10 mouse cellular contexts compared by ENCODE assay signal in the genomic region with DNA sequence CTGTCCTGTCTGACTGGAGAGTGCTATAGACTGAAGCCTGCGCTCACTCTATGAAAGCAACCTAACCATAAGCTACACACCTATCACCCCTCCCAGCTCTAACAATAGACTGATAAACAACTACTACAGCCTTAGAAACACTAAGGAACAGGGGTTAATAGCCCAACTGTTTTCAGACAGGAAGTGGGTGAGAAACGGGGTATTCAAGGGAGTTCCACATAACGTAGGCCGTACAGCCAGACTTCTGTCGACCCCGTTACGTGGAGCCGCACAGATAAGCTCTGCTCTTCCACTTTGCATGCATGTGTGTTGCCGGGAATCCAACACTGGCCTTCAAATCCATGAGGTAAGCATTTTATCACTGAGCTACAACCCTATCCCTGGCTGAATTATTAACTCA. TPM values are rescaled to one million over a fixed set of nuclear protein-coding genes. Genes with fewer than 3 reads are reported as not detected.
DNase-seq lines count a peak whose midpoint lies in the region; ATAC-seq and TF ChIP-seq lines count a peak whose summit lies in the region.
"Had no signal": no experiment of that assay in that cellular context is flagged by ENCODE, and none has a peak within 500 bp of the region (broad histone marks: within the 10 kb centered on the region; RNA-seq: fewer than 3 reads in every experiment).

No protein-coding gene starts in this region.

- no peak for TF ChIP-seq RAD21 in CH12.LX (IDR thresholded peaks at IDR 0.05; ENCODE audit: low read depth, low read length)

- no peak for ATAC-seq in liver, embryonic 12.5 days
- ATAC-seq in liver, postnatal 0 days: no peak
- ATAC-seq in activated CD4-positive, CD25-positive, alpha-beta regulatory T cell, adult 4 months: peak; percentile 43
- no peak for ATAC-seq in liver, embryonic 13.5 days (ENCODE audit: low read depth)

- no peaks in the 10 kb centered on the region for H3K9me3 ChIP-seq in liver, embryonic 12.5 days (replicated peaks)
- H3K9me3 ChIP-seq in liver, postnatal 0 days (ENCODE audit: low read length): no peaks in the 10 kb centered on the region
- no peaks in the 10 kb centered on the region for H3K9me3 ChIP-seq in CH12.LX (replicated peaks; ENCODE audit: low read length)
- H3K9me3 ChIP-seq in liver, embryonic 13.5 days (replicated peaks): no peaks in the 10 kb centered on the region
- H3K9me3 ChIP-seq: neural tube, embryonic 12.5 days had no signal

- in situ Hi-C loops in CH12.LX (cut with MboI; ENCODE audit: low pct_ligation_motif_present, low pct_unique_long_range_greater_than_20kb, low sequenced_read_pairs): no loop called here

- no peak overlapping the region for H3K4me3 ChIP-seq in liver, embryonic 12.5 days
- no peak overlapping the region for H3K4me3 ChIP-seq in liver, postnatal 0 days (ENCODE audit: low read depth, low read length)
- no peak overlapping the region for H3K4me3 ChIP-seq in CH12.LX (replicated peaks in 1 of 3; ENCODE audit: low read depth in 2 of 3, low read length in 2 of 3, poor library complexity in 1 of 3)
- no peak overlapping the region for H3K4me3 ChIP-seq in liver, embryonic 13.5 days (replicated peaks)
- H3K4me3 ChIP-seq: neural tube, embryonic 12.5 days had no signal

- WGBS in liver, embryonic 12.5 days (ENCODE audit: insufficient replicate concordance): 30% methylated on average over 9 of the region's 9 CpGs
- 38% methylated on average over 9 of the region's 9 CpGs for WGBS in liver, postnatal 0 days (ENCODE audit: insufficient replicate concordance)
- WGBS in liver, embryonic 13.5 days (ENCODE audit: insufficient replicate concordance): 28% methylated on average over 9 of the region's 9 CpGs

- peaks cover 51% of the 10 kb centered on the region for H3K79me2 ChIP-seq in CH12.LX (replicated peaks; ENCODE audit: control insufficient read depth, extremely low read depth, insufficient read depth, poor library complexity, severe bottlenecking)

- H3K9ac ChIP-seq in liver, embryonic 12.5 days: peak overlapping the region; percentile 32
- no peak overlapping the region for H3K9ac ChIP-seq in liver, postnatal 0 days (replicated peaks)
- 0 out of 2 replicates have a peak overlapping the region, but pooled peaks have one; percentile 12 for H3K9ac ChIP-seq in CH12.LX (ENCODE audit: insufficient read depth, low read depth)
- H3K9ac ChIP-seq in liver, embryonic 13.5 days: 0 out of 2 replicates have a peak overlapping the region, but pooled peaks have one; percentile 30
- H3K9ac ChIP-seq: neural tube, embryonic 12.5 days had no signal

- no peak overlapping the region for H3K4me2 ChIP-seq in liver, embryonic 12.5 days
- H3K4me2 ChIP-seq in liver, postnatal 0 days (ENCODE audit: low read depth, low read length): no peak overlapping the region
- peak overlapping the region; percentile 18 for H3K4me2 ChIP-seq in CH12.LX (ENCODE audit: insufficient read depth, low read depth, poor library complexity, severe bottlenecking)
- H3K4me2 ChIP-seq in liver, embryonic 13.5 days: peak overlapping the region; percentile 17; the same call in 1 of the 2 replicates
- H3K4me2 ChIP-seq: neural tube, embryonic 12.5 days had no signal

- dilution Hi-C loops in CH12.LX (cut with MboI; ENCODE audit: extremely low pct_ligation_motif_present, extremely low pct_unique_long_range_greater_than_20kb, low sequenced_read_pairs): no loop called here

- H3K27me3 ChIP-seq in liver, embryonic 12.5 days (replicated peaks): no peaks in the 10 kb centered on the region
- no peaks in the 10 kb centered on the region for H3K27me3 ChIP-seq in liver, postnatal 0 days (ENCODE audit: insufficient read depth, low read length)
- H3K27me3 ChIP-seq in CH12.LX (replicated peaks): no peaks in the 10 kb centered on the region
- H3K27me3 ChIP-seq in liver, embryonic 13.5 days: no peaks in the 10 kb centered on the region
- H3K27me3 ChIP-seq: neural tube, embryonic 12.5 days had no signal

- no peak for TF ChIP-seq POLR2A in CH12.LX (IDR thresholded peaks at IDR 0.05; ENCODE audit: low read depth, low read length)

- DNase-seq in liver, postnatal 0 days: no peak
- no peak for DNase-seq in CH12.LX (ENCODE audit: extremely low read depth)
- DNase-seq in liver, embryonic 13.5 days: no peak
- no peak for DNase-seq in adrenal gland, adult (ENCODE audit: inconsistent age in 2 of 2, low spot score in 1 of 2)
- DNase-seq in Muller cell, postnatal 12 days (ENCODE audit: inconsistent ontology term): no peak
- DNase-seq: kidney, postnatal 36 days; lung, postnatal 4 days had no signal

- no peak for TF ChIP-seq EP300 in liver, postnatal 0 days (IDR thresholded peaks at IDR 0.05; ENCODE audit: low read depth)
- TF ChIP-seq EP300 in CH12.LX (IDR thresholded peaks at IDR 0.05; ENCODE audit: low read length): no peak

- H3K36me3 ChIP-seq in liver, embryonic 12.5 days: no peaks in the 10 kb centered on the region
- H3K36me3 ChIP-seq in liver, postnatal 0 days (replicated peaks; ENCODE audit: insufficient read depth, low read length): no peaks in the 10 kb centered on the region
- H3K36me3 ChIP-seq in CH12.LX (replicated peaks in 1 of 2; ENCODE audit: control insufficient read depth in 1 of 2, insufficient read depth in 1 of 2, low read length in 1 of 2): peaks cover 0 to 18% of the 10 kb centered on the region in 2 experiments
- no peaks in the 10 kb centered on the region; the same call in 1 of the 2 replicates for H3K36me3 ChIP-seq in liver, embryonic 13.5 days
- H3K36me3 ChIP-seq: neural tube, embryonic 12.5 days had no signal

- H3K4me1 ChIP-seq in liver, embryonic 12.5 days: peaks cover 84% of the 10 kb centered on the region
- H3K4me1 ChIP-seq in liver, postnatal 0 days (ENCODE audit: insufficient read depth): peaks cover 36% of the 10 kb centered on the region
- H3K4me1 ChIP-seq in CH12.LX (ENCODE audit: control insufficient read depth in 1 of 2, insufficient read depth in 2 of 2): peaks cover 74 to 99% of the 10 kb centered on the region in 2 experiments
- H3K4me1 ChIP-seq in liver, embryonic 13.5 days (replicated peaks): peaks cover 90% of the 10 kb centered on the region

- no peak for TF ChIP-seq CTCF in liver, postnatal 0 days (IDR thresholded peaks at IDR 0.05; ENCODE audit: low read depth)
- TF ChIP-seq CTCF in CH12.LX (conservative IDR thresholded peaks at IDR 0.05 in 1 of 2, IDR thresholded peaks at IDR 0.05 in 1 of 2; ENCODE audit: low read depth in 2 of 2, low read length in 2 of 2): no peak

- no peak overlapping the region for H3K27ac ChIP-seq in liver, embryonic 12.5 days
- H3K27ac ChIP-seq in liver, postnatal 0 days (ENCODE audit: low read depth): no peak overlapping the region
- peak overlapping the region; percentile 76 for H3K27ac ChIP-seq in CH12.LX (ENCODE audit: insufficient read depth, low read depth)
- H3K27ac ChIP-seq in liver, embryonic 13.5 days: peak overlapping the region; percentile 58
- H3K27ac ChIP-seq: neural tube, embryonic 12.5 days had no signal

TF ChIP-seq in CH12.LX, 34 proteins besides CTCF, POLR2A, EP300 and RAD21:
- TF ChIP-seq CHD1 (IDR thresholded peaks at IDR 0.05; ENCODE audit: low read depth, low read length) (no peak), GABPA (IDR thresholded peaks at IDR 0.05; ENCODE audit: insufficient replicate concordance, low read depth, low read length) (no peak), MAZ (IDR thresholded peaks at IDR 0.05; ENCODE audit: low read depth, low read length) (no peak), ZNF384 (IDR thresholded peaks at IDR 0.05; ENCODE audit: low read depth, low read length) (no peak), ZMIZ1 (IDR thresholded peaks at IDR 0.05; ENCODE audit: low read depth, low read length) (no peak), MXI1 (IDR thresholded peaks at IDR 0.05; ENCODE audit: low read depth, low read length) (no peak), JUND (conservative IDR thresholded peaks at IDR 0.05; ENCODE audit: low read depth, low read length) (no peak), NELFE (IDR thresholded peaks at IDR 0.05; ENCODE audit: low read depth, low read length) (no peak), MAFK (IDR thresholded peaks at IDR 0.05; ENCODE audit: insufficient replicate concordance, low read length) (no peak; the same call in 1 of the 2 replicates), ELF1 (IDR thresholded peaks at IDR 0.05; ENCODE audit: low read depth, low read length) (no peak), PAX5 (IDR thresholded peaks at IDR 0.05; ENCODE audit: low read length) (no peak), TBP (conservative IDR thresholded peaks at IDR 0.05; ENCODE audit: low read depth, low read length) (no peak), CHD2 (IDR thresholded peaks at IDR 0.05; ENCODE audit: low read length) (no peak), USF2 (conservative IDR thresholded peaks at IDR 0.05; ENCODE audit: low read depth, low read length) (no peak), SMC3 (IDR thresholded peaks at IDR 0.05; ENCODE audit: low read depth, low read length) (no peak), BHLHE40 (IDR thresholded peaks at IDR 0.05; ENCODE audit: low read depth, low read length) (no peak), RCOR1 (conservative IDR thresholded peaks at IDR 0.05; ENCODE audit: low read depth, low read length) (no peak), ZC3H11A (IDR thresholded peaks at IDR 0.05; ENCODE audit: low read depth, low read length) (no peak)

RNA-seq across cellular contexts. Expression of gene Ccdc88c, which starts 21.4 kb away (rescaled TPM):
- polyA plus RNA-seq in liver, embryonic 12.5 days (2016; fragmentation: Nextera tagmentation; extraction: Ambion mirVana): 8.4 and 9.6 TPM in 2 replicates
- polyA plus RNA-seq in liver, postnatal 0 days (2015; fragmentation: Nextera tagmentation; extraction: Ambion mirVana): 3.6 and 4.2 TPM in 2 replicates
- 24.9 and 25.9 TPM in 2 replicates for total RNA-seq in CH12.LX (2012; rRNA removed)
- total RNA-seq in CH12.LX (2014; rRNA removed): 19.3 and 20.3 TPM in 2 replicates
- 30.1 and 32.7 TPM in 2 replicates for polyA plus RNA-seq in CH12.LX (2012; ENCODE audit: insufficient read length, low read depth)
- 10 to 100 TPM; 76.7 to 82.5 TPM for polyA plus RNA-seq in activated CD4-positive, CD25-positive, alpha-beta regulatory T cell, adult 4 months (2017; shearing (Covaris generic))
- 5.4 and 5.8 TPM in 2 replicates for polyA plus RNA-seq in liver, embryonic 13.5 days (2015; fragmentation: Nextera tagmentation; extraction: Ambion mirVana)

Comparison
In these comparisons a context has a peak if more than half of its experiments do, and no peak if none do; other contexts are left out.
1. H3K27ac ChIP-seq: peak in CH12.LX (single experiment) and liver, embryonic 13.5 days (single experiment); none in liver, embryonic 12.5 days (single experiment) and liver, postnatal 0 days (single experiment).
2. H3K4me2 ChIP-seq: peak in CH12.LX (single experiment) and liver, embryonic 13.5 days (single experiment); none in liver, embryonic 12.5 days (single experiment) and liver, postnatal 0 days (single experiment).